Mouse (Mus musculus): ENCODE results near the gene Gm21891. TPM values are rescaled to one million over a fixed set of nuclear protein-coding genes. Genes with fewer than 3 reads are reported as not detected.
"Not testable (repeated sequence)": the region's sequence is repeated elsewhere in the genome, so short reads cannot be mapped to it uniquely, and the experiment has no call there.

Gm21891 gene
- not detected in 2 replicates for polyA plus RNA-seq (2015; fragmentation: Nextera tagmentation; extraction: Ambion mirVana)

- ATAC-seq (ENCODE audit: insufficient number of reproducible peaks, insufficient read depth, low FRiP score, low TSS enrichment, low read depth); H3K4me2 ChIP-seq; H3K4me3 ChIP-seq; H3K27me3 ChIP-seq; H3K36me3 ChIP-seq; H3K27ac ChIP-seq; H3K9ac ChIP-seq; H3K9me3 ChIP-seq; H3K4me1 ChIP-seq: not testable (repeated sequence)
- no CpG with 5 or more reads among the region's 3 CpGs for WGBS
These were observed at the start of gene Gm21891 for GRCm38 (mm10) chrY:13133392-13133791. Gm21891 (minus strand) TSS chrY:13133492.

GRCm38 (mm10) chrY:13161668-13162067, 28.4 kb upstream of the Gm21891 start, which contains the start of gene Gm21425:
Gm21425 (plus strand) TSS chrY:13161968.
- H3K36me3 ChIP-seq; H3K27me3 ChIP-seq; H3K9me3 ChIP-seq; ATAC-seq (ENCODE audit: insufficient number of reproducible peaks, insufficient read depth, low FRiP score, low TSS enrichment, low read depth); H3K27ac ChIP-seq; H3K4me1 ChIP-seq; H3K9ac ChIP-seq; H3K4me3 ChIP-seq; H3K4me2 ChIP-seq: not testable (repeated sequence)

Other genes starting within 250 kb of the Gm21891 start
- not detected in 2 replicates for gene Gm20807, start 90.6 kb downstream of the Gm21891 start, polyA plus RNA-seq (2015; fragmentation: Nextera tagmentation; extraction: Ambion mirVana)
- not detected in 2 replicates for gene Gm21425, start 28.5 kb upstream of the Gm21891 start, polyA plus RNA-seq (2015; fragmentation: Nextera tagmentation; extraction: Ambion mirVana)
- not detected in 2 replicates for gene Gm21828, start 90.4 kb upstream of the Gm21891 start, polyA plus RNA-seq (2015; fragmentation: Nextera tagmentation; extraction: Ambion mirVana)
- gene Gm21440, start 118.9 kb upstream of the Gm21891 start, polyA plus RNA-seq (2015; fragmentation: Nextera tagmentation; extraction: Ambion mirVana), result not detected in 2 replicates
- not detected in 2 replicates for gene Gm21454, start 119.0 kb upstream of the Gm21891 start, polyA plus RNA-seq (2015; fragmentation: Nextera tagmentation; extraction: Ambion mirVana)
- not detected in 2 replicates for gene Gm21725, start 215.6 kb upstream of the Gm21891 start, polyA plus RNA-seq (2015; fragmentation: Nextera tagmentation; extraction: Ambion mirVana)

Measured in embryonic facial prominence, embryonic 13.5 days (tissue).